ENCODE assay signal across 18 mouse cellular contexts in genomic region chr8:97936836-97937235, GRCm38 (mm10).
DNase-seq lines count a peak whose midpoint lies in the region; ATAC-seq and TF ChIP-seq lines count a peak whose summit lies in the region.
"Had no signal": no experiment of that assay in that cellular context is flagged by ENCODE, and none has a peak within 500 bp of the region (broad histone marks: within the 10 kb centered on the region; RNA-seq: fewer than 3 reads in every experiment).

No protein-coding gene starts in this region.

- TF ChIP-seq CTCF in hindbrain, postnatal 0 days (IDR thresholded peaks at IDR 0.05; ENCODE audit: low read depth) = no peak

- no peak for ATAC-seq in forebrain, embryonic 14.5 days
- peak; percentile 69 for ATAC-seq in hindbrain, postnatal 0 days
- ATAC-seq: CD4-positive, CD25-positive, alpha-beta regulatory T cell, adult 4 months; intestine, embryonic 16.5 days had no signal

- intact Hi-C loops in left cerebral cortex, postnatal 4 days (cut with DNase I) = no loop called here
- intact Hi-C loops in left cerebral cortex, postnatal 36 days (cut with DNase I) = no loop called here

- peak; percentile 17 for DNase-seq in forebrain, embryonic 14.5 days (ENCODE audit: low spot score)
- no peak for DNase-seq in forebrain, embryonic 10.5 days (ENCODE audit: extremely low spot score, low spot score)
- peak; percentile 78 for DNase-seq in left cerebral cortex, postnatal 4 days
- no peak for DNase-seq in left cerebral cortex, postnatal 36 days (ENCODE audit: low spot score in 2 of 2)
- peak; percentile 5 for DNase-seq in cerebellum, adult 8-10 months
- peak; percentile 66 for DNase-seq in hindbrain, postnatal 0 days (ENCODE audit: low spot score)
- no peak for DNase-seq in embryo, embryonic 10.5 days (ENCODE audit: low spot score)
- DNase-seq in heart, postnatal 4 days = no peak
- DNase-seq: heart, postnatal 14 days; lung, postnatal 10 days; right cerebral cortex, postnatal 4 days had no signal

- WGBS in forebrain, embryonic 14.5 days = 62% methylated on average over 3 of the region's 3 CpGs
- 83% methylated on average over 3 of the region's 3 CpGs for WGBS in forebrain, embryonic 10.5 days
- 35% methylated on average over 3 of the region's 3 CpGs for WGBS in hindbrain, postnatal 0 days

- no peak overlapping the region for H3K9ac ChIP-seq in forebrain, embryonic 14.5 days (ENCODE audit: low read length)
- no peak overlapping the region for H3K9ac ChIP-seq in hindbrain, postnatal 0 days (replicated peaks; ENCODE audit: low read length)
- H3K9ac ChIP-seq: kidney, embryonic 15.5 days; liver, embryonic 15.5 days; neural tube, embryonic 13.5 days had no signal

- no peak overlapping the region for H3K27ac ChIP-seq in forebrain, embryonic 14.5 days (ENCODE audit: low read depth, low read length)
- no peak overlapping the region for H3K27ac ChIP-seq in forebrain, embryonic 10.5 days
- H3K27ac ChIP-seq in hindbrain, postnatal 0 days = no peak overlapping the region
- H3K27ac ChIP-seq: kidney, embryonic 15.5 days; liver, embryonic 15.5 days; neural tube, embryonic 13.5 days had no signal

- no peak overlapping the region for H3K4me3 ChIP-seq in forebrain, embryonic 14.5 days (ENCODE audit: low read depth, low read length)
- no peak overlapping the region for H3K4me3 ChIP-seq in forebrain, embryonic 10.5 days
- H3K4me3 ChIP-seq in hindbrain, postnatal 0 days (ENCODE audit: low read length) = no peak overlapping the region
- H3K4me3 ChIP-seq: kidney, embryonic 15.5 days; liver, embryonic 15.5 days; neural tube, embryonic 13.5 days had no signal

- H3K36me3 ChIP-seq in forebrain, embryonic 14.5 days (ENCODE audit: control insufficient read depth, insufficient read depth, low read length) = no peaks in the 10 kb centered on the region
- no peaks in the 10 kb centered on the region for H3K36me3 ChIP-seq in forebrain, embryonic 10.5 days (replicated peaks)
- H3K36me3 ChIP-seq in hindbrain, postnatal 0 days (ENCODE audit: insufficient read depth, low read length) = no peaks in the 10 kb centered on the region
- H3K36me3 ChIP-seq: G1E; kidney, embryonic 15.5 days; liver, embryonic 15.5 days; neural tube, embryonic 13.5 days had no signal

- no peaks in the 10 kb centered on the region for H3K27me3 ChIP-seq in forebrain, embryonic 14.5 days (replicated peaks; ENCODE audit: control insufficient read depth, insufficient read depth, low read length)
- peaks cover 13% of the 10 kb centered on the region for H3K27me3 ChIP-seq in forebrain, embryonic 10.5 days (ENCODE audit: poor library complexity, severe bottlenecking)
- H3K27me3 ChIP-seq in hindbrain, postnatal 0 days (ENCODE audit: insufficient read depth, low read length) = no peaks in the 10 kb centered on the region
- H3K27me3 ChIP-seq: kidney, embryonic 15.5 days; liver, embryonic 15.5 days; neural tube, embryonic 13.5 days had no signal

- H3K4me2 ChIP-seq in forebrain, embryonic 14.5 days (ENCODE audit: low read length) = no peak overlapping the region
- H3K4me2 ChIP-seq in hindbrain, postnatal 0 days (ENCODE audit: low read depth, low read length) = no peak overlapping the region
- H3K4me2 ChIP-seq: heart, embryonic 11.5 days; kidney, embryonic 15.5 days; liver, embryonic 15.5 days; neural tube, embryonic 13.5 days had no signal

- H3K9me3 ChIP-seq in forebrain, embryonic 14.5 days (replicated peaks; ENCODE audit: control insufficient read depth, low read length) = no peaks in the 10 kb centered on the region
- H3K9me3 ChIP-seq in forebrain, embryonic 10.5 days = no peaks in the 10 kb centered on the region
- H3K9me3 ChIP-seq in hindbrain, postnatal 0 days (ENCODE audit: low read length) = no peaks in the 10 kb centered on the region
- H3K9me3 ChIP-seq: G1E; kidney, embryonic 15.5 days; liver, embryonic 15.5 days; neural tube, embryonic 13.5 days had no signal

- no peaks in the 10 kb centered on the region for H3K4me1 ChIP-seq in forebrain, embryonic 14.5 days (ENCODE audit: control insufficient read depth, insufficient read depth, low read length)
- H3K4me1 ChIP-seq in forebrain, embryonic 10.5 days = no peaks in the 10 kb centered on the region
- no peaks in the 10 kb centered on the region for H3K4me1 ChIP-seq in hindbrain, postnatal 0 days (ENCODE audit: insufficient read depth, low read length)
- H3K4me1 ChIP-seq: kidney, embryonic 15.5 days; liver, embryonic 15.5 days; neural tube, embryonic 13.5 days had no signal

Comparison
In these comparisons a context has a peak if more than half of its experiments do, and no peak if none do; other contexts are left out.
1. DNase-seq: peak in forebrain, embryonic 14.5 days (single experiment), left cerebral cortex, postnatal 4 days (single experiment), cerebellum, adult 8-10 months (single experiment) and hindbrain, postnatal 0 days (single experiment); none in forebrain, embryonic 10.5 days (single experiment), left cerebral cortex, postnatal 36 days (0 of 2), embryo, embryonic 10.5 days (single experiment) and heart, postnatal 4 days (single experiment).